Mouse (Mus musculus): ENCODE results near the gene Itga8. TPM values are rescaled to one million over a fixed set of nuclear protein-coding genes. Genes with fewer than 3 reads are reported as not detected.

The Itga8 gene
- not detected in 2 replicates for polyA plus RNA-seq (2012; ENCODE audit: low replicate concordance)

GRCm38 (mm10) chr2:12301431-12302170 lies at the start of gene Itga8:
Gene Itga8 (minus strand): TSS chr2:12301922.

Other genes starting within 250 kb of the Itga8 start
- gene Mindy3, start 117.5 kb upstream of the Itga8 start, polyA plus RNA-seq (2012; ENCODE audit: low replicate concordance): 7.0 and 182 TPM in 2 replicates